Mouse (Mus musculus) gastrocnemius, postnatal 14 days (tissue): ENCODE measurements at regions not wholly inside any gene's neighbourhood (a gene's known extent, or its start where the extent isn't known, plus 50 kb on each side); places are given as distances from the start of the nearest gene placed in this dataset.

Source experiments
- DNase-seq: peaks from one replicate; pipeline ENCODE4 v3.0.0; 2021; ENCODE audit warnings: mixed read lengths
- intact Hi-C: fragments of 180-260 bp; cut with DNase I; formaldehyde crosslinking; loops from one replicate; pipeline ENCODE4 v1.15.1; 2025; ENCODE audit warnings: low total_unique reads

DNA sequence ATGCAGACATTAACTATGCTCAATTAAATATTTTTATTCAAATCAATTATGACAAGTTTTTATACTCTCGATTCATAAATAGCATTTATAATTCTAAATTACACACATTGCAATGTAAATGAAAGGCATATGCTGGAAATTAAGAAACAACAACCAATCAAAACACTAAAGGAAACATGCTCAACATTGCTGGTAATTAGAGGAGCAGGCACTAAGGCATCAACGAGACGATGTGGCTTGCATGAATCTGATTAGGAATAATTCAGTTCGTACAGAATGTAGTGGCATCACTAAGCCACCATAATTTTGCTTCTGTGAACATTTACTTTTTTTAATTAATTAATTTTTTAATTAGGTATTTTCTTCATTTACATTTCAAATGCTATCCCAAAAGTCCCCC, 266.2 kb upstream of the Marcks start:
- intact Hi-C loops = no loop called here
- no peak for DNase-seq

DNA sequence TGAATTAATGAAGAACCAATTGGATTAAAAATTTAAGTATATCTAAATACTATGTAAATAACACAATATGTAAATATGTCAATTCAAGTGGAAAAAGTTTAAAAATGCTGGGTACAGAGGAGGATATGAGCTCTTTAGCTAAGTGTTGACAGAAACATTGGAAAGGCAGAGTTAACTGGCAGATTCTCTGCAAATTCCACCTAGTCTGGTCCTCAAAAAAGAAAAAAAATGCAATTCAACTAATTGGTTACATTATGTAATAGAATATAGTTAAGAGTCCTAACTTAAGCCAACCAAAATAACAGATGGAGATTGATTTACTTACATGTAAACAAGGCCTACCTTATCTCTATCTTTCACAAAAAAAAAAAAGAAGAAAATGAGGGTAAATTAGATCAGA, 265.7 kb upstream of the Marcks start:
- DNase-seq = no peak
- intact Hi-C loops = no loop called here

- intact Hi-C loops = no loop called here
Measured at GRCm38 (mm10) chr10:37402376-37402775, 263.7 kb upstream of the Marcks start.

DNA sequence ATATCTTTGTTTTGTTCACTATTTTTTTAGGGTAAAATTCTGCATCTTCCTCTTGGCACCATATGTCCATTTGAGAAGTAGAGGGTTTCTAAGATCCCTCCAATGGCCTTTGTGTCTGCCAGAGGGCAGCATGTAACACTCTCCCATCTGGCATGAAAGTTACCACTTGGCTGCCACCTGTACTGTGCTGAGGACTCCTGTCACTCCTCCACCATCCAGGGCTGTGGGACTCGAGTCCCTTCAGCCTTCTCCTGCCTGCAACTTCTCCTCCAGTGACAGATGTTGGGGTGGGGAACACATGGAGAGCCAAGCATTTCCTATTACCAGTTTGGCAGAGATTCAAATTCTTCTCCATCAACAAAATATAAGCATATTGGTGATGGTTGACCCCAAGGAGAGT, 262.3 kb upstream of the Marcks start:
- intact Hi-C loops = no loop called here
- no peak for DNase-seq

More at GRCm38 (mm10) chr10:37402376-37402775, 263.7 kb upstream of the Marcks start:
- no peak for DNase-seq

- intact Hi-C loops = no loop called here
- no peak for DNase-seq
Measured at GRCm38 (mm10) chr10:37400379-37400778, 261.7 kb upstream of the Marcks start.

DNA sequence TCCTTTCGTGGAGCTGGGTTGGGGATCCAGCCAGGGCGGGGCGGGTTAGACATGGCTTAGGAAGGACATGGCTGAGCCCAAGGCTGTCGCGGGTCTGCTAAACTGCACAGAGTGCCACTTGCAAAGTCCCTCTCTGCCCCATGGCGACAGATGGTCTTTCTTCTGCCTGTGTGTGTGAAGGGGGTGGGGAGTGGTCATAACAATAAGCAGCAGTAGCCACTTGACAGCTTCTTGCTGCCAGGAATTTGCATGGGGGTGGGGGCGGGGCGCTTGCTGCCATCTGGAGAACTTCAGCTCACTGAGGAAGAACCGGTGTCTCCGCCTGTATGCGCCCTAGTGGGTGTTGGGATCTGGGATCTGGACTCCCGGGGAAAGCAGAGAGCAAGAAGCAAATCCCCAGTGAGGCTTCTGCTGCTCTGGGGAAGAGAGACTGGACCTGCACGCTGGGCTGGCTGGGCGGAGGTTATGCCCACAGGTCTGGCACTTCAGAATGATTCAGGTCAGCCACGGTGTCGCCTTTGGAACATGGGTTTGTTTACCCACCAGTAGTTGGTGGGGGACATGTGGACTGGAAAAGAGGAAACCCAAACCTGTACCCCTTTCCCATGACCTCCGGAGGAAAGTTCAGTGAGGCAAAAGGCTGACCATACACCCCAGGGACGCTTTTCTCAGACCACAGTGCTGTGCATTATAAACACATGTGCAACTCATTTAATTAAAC, 258.7 kb upstream of the Marcks start:
- intact Hi-C loops = no loop called here

DNA sequence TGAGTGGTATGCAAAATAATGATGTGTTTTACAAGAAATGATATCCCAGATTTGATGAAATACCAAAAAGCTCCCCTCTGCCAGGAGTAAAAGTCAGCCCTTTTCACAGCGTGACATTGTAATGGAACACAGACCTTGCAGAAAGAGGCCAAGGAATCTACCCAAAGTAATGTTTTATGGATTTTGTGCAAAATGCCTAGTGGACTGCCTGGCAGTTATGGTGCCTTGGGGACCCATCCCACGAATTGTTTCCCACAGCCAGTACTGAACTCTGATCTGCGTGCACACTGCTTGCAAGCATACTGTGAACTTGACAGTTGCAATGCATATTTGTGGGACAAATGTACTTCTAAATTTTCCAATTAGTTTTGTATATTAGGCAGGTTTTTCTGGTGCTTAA, 251.3 kb upstream of the Marcks start:
- intact Hi-C loops = no loop called here

More for the DNA sequence above, 258.7 kb upstream of the Marcks start:
- DNase-seq = peak; percentile 59

DNA sequence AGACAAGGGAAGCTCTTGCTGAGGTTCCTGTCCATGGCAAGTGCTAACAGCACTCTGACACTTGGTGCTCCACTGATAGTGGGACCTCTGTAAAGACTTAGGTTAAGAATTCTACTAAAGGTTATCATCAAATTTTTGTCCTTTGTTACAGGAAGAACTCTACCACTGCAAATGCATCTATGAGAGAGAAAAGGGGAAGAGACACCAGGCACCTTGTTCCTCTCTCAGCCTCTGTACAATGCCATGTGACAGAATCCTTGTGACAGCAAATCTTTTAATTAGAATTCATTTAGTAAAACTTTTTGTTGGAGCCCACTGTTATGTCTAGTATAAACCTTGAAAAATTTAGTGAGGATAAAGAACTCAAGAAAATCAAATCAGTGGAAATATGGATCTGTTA, 247.5 kb upstream of the Marcks start:
- DNase-seq = no peak
- intact Hi-C loops = no loop called here

More for the DNA sequence above, 251.3 kb upstream of the Marcks start:
- no peak for DNase-seq

DNA sequence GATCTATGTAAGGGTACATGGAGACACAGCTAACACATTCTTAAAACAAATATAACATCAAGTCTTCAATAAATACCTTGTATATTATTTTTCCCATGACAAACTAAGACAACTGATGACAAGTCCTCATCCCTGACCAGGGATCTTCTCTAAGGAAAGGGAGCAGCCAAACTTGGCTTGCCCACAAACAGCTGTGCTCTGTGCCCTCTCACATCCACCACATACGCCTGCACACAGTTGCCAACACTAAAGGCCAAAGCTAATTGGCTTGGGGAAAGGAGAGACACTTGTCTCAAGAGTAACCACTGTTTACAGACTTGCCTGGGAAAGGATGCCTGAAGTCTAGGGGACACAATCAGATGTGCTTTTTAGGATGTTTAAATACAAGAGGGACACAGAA, 241.3 kb upstream of the Marcks start:
- no peak for DNase-seq
- intact Hi-C loops = no loop called here

GRCm38 (mm10) chr10:37378002-37378702, 239.4 kb upstream of the Marcks start:
- DNase-seq = no peak
- intact Hi-C loops = no loop called here

GRCm38 (mm10) chr10:37377258-37378001, 238.7 kb upstream of the Marcks start:
- intact Hi-C loops = no loop called here
- DNase-seq = no peak

DNA sequence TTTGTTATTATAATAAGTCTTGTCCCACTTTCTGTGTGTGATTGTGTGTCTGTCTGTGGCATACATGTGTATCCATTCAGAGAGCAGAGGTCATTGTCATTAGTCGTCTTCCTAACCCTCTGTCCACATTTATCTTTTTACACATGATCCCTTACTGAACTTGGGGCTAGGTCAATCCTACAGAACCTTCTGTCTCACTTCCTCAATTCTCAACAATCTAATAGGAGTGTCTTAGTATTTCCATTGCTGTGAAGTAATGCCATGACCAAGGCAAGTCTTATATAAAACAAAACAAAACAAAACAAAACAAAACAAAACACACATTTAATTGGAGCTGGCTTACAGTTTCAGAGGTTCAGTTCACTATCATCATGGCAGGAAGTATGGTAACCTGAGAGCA, 237.5 kb upstream of the Marcks start:
- DNase-seq = no peak
- intact Hi-C loops = no loop called here

DNA sequence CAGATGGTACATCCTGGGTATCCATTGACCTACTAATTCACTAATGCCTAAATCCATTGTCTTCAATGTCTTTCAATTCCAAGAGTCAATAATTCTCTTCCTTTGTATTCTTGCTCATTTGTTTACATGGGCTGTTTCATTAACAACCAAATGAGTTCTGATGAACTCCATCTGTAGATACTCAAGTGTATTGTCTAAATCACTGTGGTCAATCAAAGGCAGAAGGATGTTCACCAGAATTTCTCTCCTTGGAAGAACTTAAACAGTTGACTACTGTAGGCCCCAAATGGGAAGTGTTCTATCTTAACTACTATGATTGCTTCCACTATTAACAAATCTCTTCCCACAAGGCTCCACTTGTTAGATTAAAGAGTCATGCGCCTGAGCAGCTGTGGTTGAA, 236.9 kb upstream of the Marcks start:
- DNase-seq = no peak
- intact Hi-C loops = no loop called here

DNA sequence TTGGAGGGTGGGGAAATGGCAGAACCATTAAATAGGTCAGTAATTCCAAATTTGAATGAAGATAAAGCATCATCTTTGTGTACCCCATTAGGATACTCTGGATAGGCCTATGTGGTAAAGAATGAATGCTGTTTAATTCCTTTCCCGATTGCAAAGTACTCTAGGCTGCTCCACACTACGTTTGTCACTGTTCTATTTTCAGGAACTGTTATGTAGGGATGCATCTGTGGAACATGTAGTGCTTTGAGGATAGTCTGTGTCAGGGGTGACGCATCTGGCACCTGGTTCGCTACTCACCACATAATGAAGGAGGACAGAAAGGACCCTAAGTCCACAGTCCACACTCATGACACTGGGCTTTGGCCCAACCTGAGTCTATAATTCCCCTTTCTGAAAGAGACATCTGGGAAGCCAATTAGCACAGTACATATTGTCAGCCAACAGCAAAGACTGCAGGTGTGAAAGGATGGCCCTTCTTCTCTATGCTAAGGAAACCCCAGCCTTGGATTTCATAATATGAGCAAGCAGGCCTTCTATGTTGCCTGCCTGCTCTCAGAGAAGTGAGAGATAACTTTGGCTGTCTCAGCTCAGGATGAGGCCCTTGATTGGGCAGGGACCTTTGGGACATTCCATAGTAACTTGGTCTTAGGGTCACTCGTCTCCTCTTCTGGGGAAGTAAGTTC, 230.4 kb upstream of the Marcks start:
- DNase-seq = no peak
- intact Hi-C loops = no loop called here

DNA sequence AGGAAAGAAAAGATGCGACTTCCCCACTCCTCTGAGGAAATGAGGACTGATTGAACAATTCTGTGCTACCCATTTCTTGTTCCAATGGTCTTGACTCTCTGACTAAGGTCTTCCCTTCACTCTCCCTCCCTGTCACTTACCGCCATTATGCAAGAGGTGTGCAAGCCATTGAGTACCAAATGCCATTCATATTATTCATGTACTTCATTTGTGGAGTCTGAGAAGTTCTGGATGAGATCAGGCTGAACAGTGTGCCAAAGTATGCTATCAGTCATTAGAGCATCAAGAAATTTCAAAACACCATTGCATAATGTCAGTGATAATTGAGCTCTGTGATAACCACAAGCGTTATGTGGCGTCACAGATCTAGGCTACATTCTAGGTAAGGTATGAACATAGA, 229.1 kb upstream of the Marcks start:
- no peak for DNase-seq
- intact Hi-C loops = no loop called here

DNA sequence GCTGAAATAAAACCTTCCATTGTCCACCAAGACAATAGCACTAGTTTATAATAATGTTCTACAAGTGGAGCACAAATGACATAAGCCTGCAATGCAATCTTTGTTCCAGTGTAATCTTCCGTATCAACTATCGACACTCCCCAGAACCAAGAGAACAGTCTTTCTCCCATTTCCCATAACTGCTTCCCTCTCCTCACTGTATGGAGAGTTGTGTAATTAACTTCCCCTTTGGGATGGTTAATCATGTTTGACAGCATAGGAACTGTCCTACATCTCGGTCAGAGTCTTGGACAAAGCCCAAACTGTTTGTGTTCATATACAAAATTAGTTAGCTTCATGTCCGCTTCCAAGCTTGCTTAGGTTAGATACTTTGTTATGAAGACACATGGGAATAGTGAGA, 225.8 kb upstream of the Marcks start:
- intact Hi-C loops = no loop called here

GRCm38 (mm10) chr10:37360985-37361384, 222.3 kb upstream of the Marcks start:
- intact Hi-C loops = no loop called here
- no peak for DNase-seq

More for the DNA sequence above, 225.8 kb upstream of the Marcks start:
- DNase-seq = no peak

- no peak for DNase-seq
- intact Hi-C loops = no loop called here
Measured at GRCm38 (mm10) chr10:37358900-37359299, 220.2 kb upstream of the Marcks start.

DNA sequence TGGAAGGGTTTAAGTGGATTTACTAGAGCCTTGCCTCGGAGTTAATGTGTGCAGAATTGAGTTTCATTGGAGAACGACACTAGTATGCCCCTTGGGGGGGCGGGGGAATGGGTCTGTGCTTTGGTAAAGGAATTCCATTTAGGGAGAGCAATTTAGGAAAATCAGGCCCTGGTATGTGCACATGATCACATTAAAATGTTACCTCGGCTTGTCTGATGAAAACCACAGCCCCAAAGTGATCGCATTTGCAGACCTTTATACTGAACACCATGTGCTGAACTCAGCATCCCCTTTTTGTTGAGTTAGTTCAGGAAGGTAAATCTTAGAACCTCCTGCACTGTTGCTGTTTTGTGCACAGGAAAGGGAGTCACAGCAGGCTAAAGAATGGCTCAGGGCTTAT, 219.6 kb upstream of the Marcks start:
- DNase-seq = no peak
- intact Hi-C loops = no loop called here
